Mouse (Mus musculus) stomach, embryonic 14.5 days (tissue): ENCODE data around the gene Arhgap31. TPM values are rescaled to one million over a fixed set of nuclear protein-coding genes. Genes with fewer than 3 reads are reported as not detected.
A peak's percentile ranks its signal among the peaks of the same experiment; 100 is the strongest.

Experiments used
- ATAC-seq: fragments of 200-750 bp; cut with Nextera tagmentation; 2 replicates; pipeline ENCODE4 v1.8.0; 2017; ENCODE audit warnings: low read depth, moderate TSS enrichment; ENCODE audit not compliant: insufficient number of reproducible peaks, insufficient read depth, low FRiP score
- H3K27ac ChIP-seq: fragments of 300-500 bp; sonication (generic); 2 replicates; pipeline ENCODE4 v1.5.1; 2014; ENCODE audit warnings: mild to moderate bottlenecking, low read length, moderate library complexity, mixed read lengths
- H3K27me3 ChIP-seq: fragments of 300-500 bp; sonication (generic); 2 replicates; pipeline ENCODE4 v1.6.1; 2014; ENCODE audit warnings: low read length, control low read depth, mixed read lengths; ENCODE audit not compliant: control insufficient read depth, insufficient read depth
- H3K36me3 ChIP-seq: fragments of 300-500 bp; sonication (generic); 2 replicates; pipeline ENCODE4 v1.6.1; 2014; ENCODE audit warnings: mild to moderate bottlenecking, control low read depth, low read length, moderate library complexity, mixed read lengths; ENCODE audit not compliant: control insufficient read depth, insufficient read depth
- H3K4me1 ChIP-seq: fragments of 300-500 bp; sonication (generic); 2 replicates; pipeline ENCODE4 v1.6.1; 2014; ENCODE audit warnings: low read length, control low read depth, mixed read lengths; ENCODE audit not compliant: control insufficient read depth, insufficient read depth
- H3K4me2 ChIP-seq: fragments of 300-500 bp; sonication (generic); replicated peaks from 2 replicates; pipeline ENCODE4 v1.6.1; 2014; ENCODE audit warnings: low read depth, low read length, control low read depth
- H3K4me3 ChIP-seq: fragments of 300-500 bp; sonication (generic); 2 replicates; pipeline ENCODE4 v1.5.1; 2014; ENCODE audit warnings: low read depth, low read length, control low read depth
- H3K9ac ChIP-seq: fragments of 300-500 bp; sonication (generic); replicated peaks from 2 replicates; pipeline ENCODE4 v1.6.1; 2014; ENCODE audit warnings: low read depth, mild to moderate bottlenecking, control low read depth, low read length, moderate library complexity, mixed read lengths
- H3K9me3 ChIP-seq: fragments of 300-500 bp; sonication (generic); 2 replicates; pipeline ENCODE4 v1.6.1; 2016; ENCODE audit warnings: low read depth, low read length, control low read depth; ENCODE audit not compliant: control insufficient read depth
- WGBS: fragments of 180-500 bp; shearing (Covaris S2); extraction: QIAGEN DNeasy Blood & Tissue Kit; methylation state at CpG from one replicate; pipeline ENCODE4 v1.1.7; 2014; 5-methylcytosine and 5-hydroxymethylcytosine counted together
- polyA plus RNA-seq: library from polyadenylated mRNA; unstranded; fragments of >200 nt; fragmentation: Nextera tagmentation; extraction: Ambion mirVana; gene quantifications from 2 replicates; pipeline ENCODE4 v1.2.1, GENCODE M21; 2014

The Arhgap31 gene
- polyA plus RNA-seq, 1 experiment from 2014 or later: 14.8 TPM

DNA sequence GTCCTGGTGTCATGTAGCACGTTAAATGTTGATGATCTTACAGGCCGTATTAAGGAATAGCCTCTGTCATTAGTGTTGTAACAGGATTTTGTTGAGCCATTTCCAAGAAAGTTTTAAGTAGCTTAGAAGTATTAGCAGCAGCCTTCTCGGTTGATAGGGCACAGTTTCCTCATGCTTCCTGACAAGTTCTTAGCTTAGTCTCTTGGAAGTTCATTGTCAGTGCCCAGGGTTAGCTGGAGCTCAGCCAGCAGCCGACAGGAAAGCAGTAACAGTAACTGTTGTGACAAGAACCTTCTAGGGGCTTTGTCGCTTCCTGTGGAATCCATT, 43.1 kb upstream of the Arhgap31 start:
- no peak overlapping the region for H3K4me3 ChIP-seq
- ATAC-seq: no peak
- no peak overlapping the region for H3K27ac ChIP-seq
- H3K27me3 ChIP-seq: no peaks in the 10 kb centered on the region
- H3K9me3 ChIP-seq: no peaks in the 10 kb centered on the region
- peaks cover 5% of the 10 kb centered on the region; the same call in 1 of the 2 replicates for H3K36me3 ChIP-seq
- no peak overlapping the region for H3K9ac ChIP-seq
- no peak overlapping the region for H3K4me2 ChIP-seq
- peaks cover 3% of the 10 kb centered on the region; the same call in 1 of the 2 replicates for H3K4me1 ChIP-seq
- WGBS: 29% methylated on average over 5 of the region's 5 CpGs

GRCm38 (mm10) chr16:38755452-38756176, 42.5 kb upstream of the Arhgap31 start:
- Histone ChIP-seq H3K27me3 (no peaks in the 10 kb centered on the region), H3K4me1 (peaks cover 3% of the 10 kb centered on the region; the same call in 1 of the 2 replicates), H3K9me3 (no peaks in the 10 kb centered on the region), H3K27ac (peak overlapping the region; percentile 17; the same call in 1 of the 2 replicates), H3K4me2 (no peak overlapping the region), H3K36me3 (peaks cover 5% of the 10 kb centered on the region; the same call in 1 of the 2 replicates), H3K9ac (no peak overlapping the region), H3K4me3 (no peak overlapping the region)
- 36% methylated on average over 7 of the region's 7 CpGs for WGBS
- ATAC-seq: no peak

DNA sequence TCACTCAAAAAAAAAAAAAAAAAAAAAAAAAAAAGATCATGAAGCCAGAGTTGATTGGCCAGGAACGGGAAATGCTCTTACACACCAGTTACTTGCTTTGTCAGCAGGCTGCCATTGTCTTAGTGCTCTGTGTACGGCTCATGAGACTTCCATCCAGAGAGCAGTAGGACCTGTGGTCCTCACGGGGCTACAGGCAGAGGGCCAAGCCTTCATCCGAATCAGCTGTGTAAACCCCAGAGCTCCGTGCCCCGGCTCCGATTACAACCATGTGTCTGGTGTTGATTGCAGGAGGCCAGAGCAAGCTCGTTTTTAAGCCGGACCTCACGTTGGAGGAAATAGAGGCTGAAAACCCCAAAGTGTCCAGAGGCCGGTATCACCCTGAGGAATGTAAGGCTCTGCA, 40.6 kb upstream of the Arhgap31 start:
- 68% methylated on average over 11 of the region's 11 CpGs for WGBS
- Histone ChIP-seq H3K27ac (no peak overlapping the region), H3K27me3 (no peaks in the 10 kb centered on the region), H3K4me3 (no peak overlapping the region), H3K9me3 (no peaks in the 10 kb centered on the region), H3K36me3 (no peaks in the 10 kb centered on the region; the same call in 1 of the 2 replicates), H3K4me2 (no peak overlapping the region), H3K4me1 (peaks cover 3% of the 10 kb centered on the region; the same call in 1 of the 2 replicates), H3K9ac (no peak overlapping the region)
- no peak for ATAC-seq

- no peak overlapping the region for H3K9ac ChIP-seq
- H3K27me3 ChIP-seq: no peaks in the 10 kb centered on the region
- no peaks in the 10 kb centered on the region for H3K4me1 ChIP-seq
- WGBS: 66% methylated on average over 6 of the region's 6 CpGs
- H3K27ac ChIP-seq: no peak overlapping the region
- no peak overlapping the region for H3K4me3 ChIP-seq
- H3K9me3 ChIP-seq: no peaks in the 10 kb centered on the region
- 0 out of 2 replicates have a peak, but pooled peaks have one; percentile 20 for ATAC-seq
- H3K4me2 ChIP-seq: no peak overlapping the region
- H3K36me3 ChIP-seq: no peaks in the 10 kb centered on the region; the same call in 1 of the 2 replicates
Observed at GRCm38 (mm10) chr16:38750803-38751202, 37.7 kb upstream of the Arhgap31 start.

- H3K36me3 ChIP-seq: no peaks in the 10 kb centered on the region
- no peak for ATAC-seq
- 92% methylated on average over 10 of the region's 10 CpGs for WGBS
- H3K9me3 ChIP-seq: no peaks in the 10 kb centered on the region
- H3K27me3 ChIP-seq: no peaks in the 10 kb centered on the region
- no peak overlapping the region for H3K27ac ChIP-seq
- no peaks in the 10 kb centered on the region for H3K4me1 ChIP-seq
- no peak overlapping the region for H3K4me2 ChIP-seq
- no peak overlapping the region for H3K4me3 ChIP-seq
- H3K9ac ChIP-seq: no peak overlapping the region
Observed at GRCm38 (mm10) chr16:38743941-38744673, 31.0 kb upstream of the Arhgap31 start.

- Histone ChIP-seq H3K27me3 (no peaks in the 10 kb centered on the region), H3K4me2 (peak overlapping the region; percentile 55), H3K9me3 (no peaks in the 10 kb centered on the region), H3K4me3 (peak overlapping the region; percentile 80), H3K9ac (peak overlapping the region; percentile 74), H3K4me1 (no peaks in the 10 kb centered on the region), H3K36me3 (no peaks in the 10 kb centered on the region), H3K27ac (peak overlapping the region; percentile 76)
- under 1% methylated on average over 13 of the region's 13 CpGs for WGBS
- peak; percentile 25; the same call in 1 of the 2 replicates for ATAC-seq
Observed at GRCm38 (mm10) chr16:38742659-38743131, 29.6 kb upstream of the Arhgap31 start.

GRCm38 (mm10) chr16:38742113-38742658, 29.1 kb upstream of the Arhgap31 start, which contains the start of gene B4galt4:
B4galt4 (plus strand) TSS chr16:38742264.
- Histone ChIP-seq H3K4me1 (no peaks in the 10 kb centered on the region), H3K27me3 (no peaks in the 10 kb centered on the region), H3K9me3 (no peaks in the 10 kb centered on the region), H3K4me2 (peak within 1 kb of the TSS; percentile 55), H3K9ac (peak within 1 kb of the TSS; percentile 74), H3K36me3 (no peaks in the 10 kb centered on the region), H3K27ac (peak within 1 kb of the TSS; percentile 76), H3K4me3 (peak within 1 kb of the TSS; percentile 80)
- under 1% methylated on average over 49 of the region's 69 CpGs for WGBS
- ATAC-seq: peak; percentile 94

DNA sequence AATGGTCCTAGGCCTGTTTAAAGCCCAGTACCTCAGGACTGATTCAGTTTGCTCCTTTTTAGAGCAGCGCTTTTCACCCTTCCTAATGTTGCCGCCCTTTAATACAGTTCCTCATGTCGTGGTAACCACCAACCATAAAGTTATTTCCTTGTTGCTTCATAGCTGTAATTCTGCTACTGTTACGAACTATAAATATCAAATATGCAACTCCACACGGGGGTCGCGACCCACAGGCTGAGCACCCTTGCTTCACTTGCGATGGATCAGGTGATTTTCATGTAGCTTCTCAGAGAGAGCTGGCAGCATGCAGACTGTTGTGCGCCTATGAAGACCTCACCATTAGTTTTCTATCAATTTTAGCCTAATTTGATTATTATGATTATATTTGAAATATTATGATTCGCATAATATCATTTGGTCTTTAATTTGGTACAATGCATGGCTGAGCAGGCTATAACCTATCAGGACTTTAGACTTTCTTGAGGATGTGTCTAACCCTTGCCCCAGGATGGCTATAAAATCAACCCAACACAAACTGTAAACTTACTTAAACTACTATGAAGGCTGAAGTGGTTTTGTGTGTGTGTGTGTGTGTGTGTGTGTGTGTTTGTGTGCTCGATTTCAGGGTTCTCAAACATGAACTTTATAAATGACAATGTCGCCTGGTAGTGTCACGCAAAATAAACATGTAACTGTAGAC, 28.3 kb upstream of the Arhgap31 start:
- H3K4me2 ChIP-seq: peak overlapping the region; percentile 55
- WGBS: 80% methylated on average over 13 of the region's 13 CpGs
- H3K9me3 ChIP-seq: no peaks in the 10 kb centered on the region
- no peak overlapping the region for H3K27ac ChIP-seq
- H3K36me3 ChIP-seq: no peaks in the 10 kb centered on the region
- ATAC-seq: no peak
- H3K4me3 ChIP-seq: peak overlapping the region; percentile 80
- no peak overlapping the region for H3K9ac ChIP-seq
- no peaks in the 10 kb centered on the region for H3K27me3 ChIP-seq
- no peaks in the 10 kb centered on the region for H3K4me1 ChIP-seq
